ENCODE assay signal across 8 mouse cellular contexts in the genomic region with DNA sequence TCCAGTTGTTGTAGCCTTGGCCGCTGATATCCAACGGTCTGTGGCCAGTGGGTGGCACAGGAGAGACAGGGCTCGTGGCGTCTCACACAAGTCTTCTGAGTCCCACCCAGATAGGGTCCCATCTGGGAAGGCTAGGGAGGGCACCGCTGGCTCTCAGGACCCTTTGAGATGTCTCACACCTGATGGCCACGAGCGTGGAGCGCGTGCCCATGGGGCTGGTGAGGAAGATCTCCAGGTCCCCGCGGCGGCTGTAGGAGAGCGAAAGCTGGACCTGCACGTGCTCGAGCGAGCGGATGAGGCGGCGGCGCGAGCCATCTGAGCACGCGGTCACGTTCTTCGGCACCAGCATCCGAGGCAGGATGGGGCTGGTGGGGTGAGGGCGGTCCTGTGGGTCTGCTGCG. TPM values are rescaled to one million over a fixed set of nuclear protein-coding genes. Genes with fewer than 3 reads are reported as not detected.
A peak's percentile ranks its signal among the peaks of the same experiment; 100 is the strongest.
DNase-seq lines count a peak whose midpoint lies in the region; ATAC-seq and TF ChIP-seq lines count a peak whose summit lies in the region.

No protein-coding gene starts in this region.

- ATAC-seq in heart, embryonic 15.5 days (replicated peaks; ENCODE audit: insufficient number of reproducible peaks, insufficient read depth, low FRiP score, low read depth), result peak; percentile 3; the same call in 1 of the 2 replicates
- no peak for ATAC-seq in limb, embryonic 12.5 days (ENCODE audit: insufficient number of reproducible peaks, insufficient read depth, low FRiP score, low TSS enrichment, low read depth)

- no peak for TF ChIP-seq POLR2A in lung, adult 2 months (IDR thresholded peaks at IDR 0.05; ENCODE audit: borderline replicate concordance, extremely low read depth, low read depth, low read length)
- TF ChIP-seq POLR2A in myocyte (IDR thresholded peaks at IDR 0.05; ENCODE audit: insufficient read length, low read depth), result peak; percentile 22

- peaks cover 20% of the 10 kb centered on the region for H3K27me3 ChIP-seq in heart, embryonic 15.5 days
- H3K27me3 ChIP-seq in limb, embryonic 12.5 days, result peaks cover 20% of the 10 kb centered on the region
- no peaks in the 10 kb centered on the region for H3K27me3 ChIP-seq in myocyte (ENCODE audit: control insufficient read depth, insufficient read depth, insufficient read length)

- 0 out of 2 replicates have a peak, but pooled peaks have one; percentile 19 for TF ChIP-seq CTCF in lung, adult 2 months (IDR thresholded peaks at IDR 0.05; ENCODE audit: insufficient read depth, low read length)

- peak; percentile 48 for DNase-seq in lung, adult 2 months
- no peak for DNase-seq in lung, postnatal 25 days (ENCODE audit: low spot score)
- peak; percentile 40 for DNase-seq in brain, adult 2 months (ENCODE audit: low read depth, low spot score)
- no peak for DNase-seq in gastrocnemius, postnatal 10 days
- no peak for DNase-seq in right cerebral cortex, postnatal 14 days

- WGBS in lung, adult 2 months, result 1% methylated on average over 28 of the region's 28 CpGs
- WGBS in heart, embryonic 15.5 days, result 3% methylated on average over 28 of the region's 28 CpGs
- 5% methylated on average over 28 of the region's 28 CpGs for WGBS in limb, embryonic 12.5 days

- H3K4me3 ChIP-seq in lung, adult 2 months (replicated peaks; ENCODE audit: extremely low read depth, low read depth, low read length), result peak overlapping the region; percentile 66
- peak overlapping the region; percentile 64 for H3K4me3 ChIP-seq in heart, embryonic 15.5 days
- H3K4me3 ChIP-seq in limb, embryonic 12.5 days (replicated peaks), result peak overlapping the region; percentile 65
- peak overlapping the region; percentile 44 for H3K4me3 ChIP-seq in myocyte

- peak overlapping the region; percentile 98 for H3K4me2 ChIP-seq in heart, embryonic 15.5 days
- H3K4me2 ChIP-seq in limb, embryonic 12.5 days, result peak overlapping the region; percentile 97
- H3K4me2 ChIP-seq in myocyte (ENCODE audit: low read depth), result peak overlapping the region; percentile 74

- H3K9me3 ChIP-seq in heart, embryonic 15.5 days (replicated peaks), result no peaks in the 10 kb centered on the region
- no peaks in the 10 kb centered on the region for H3K9me3 ChIP-seq in limb, embryonic 12.5 days

- no peak overlapping the region for H3K27ac ChIP-seq in heart, embryonic 15.5 days
- H3K27ac ChIP-seq in limb, embryonic 12.5 days, result no peak overlapping the region

- peaks cover 10% of the 10 kb centered on the region for H3K79me2 ChIP-seq in myocyte (ENCODE audit: control insufficient read depth, insufficient read depth)

- peak overlapping the region; percentile 62 for H3K9ac ChIP-seq in heart, embryonic 15.5 days
- H3K9ac ChIP-seq in limb, embryonic 12.5 days (replicated peaks), result peak overlapping the region; percentile 69

- H3ac ChIP-seq in myocyte (ENCODE audit: control insufficient read depth, insufficient read length), result peak overlapping the region; percentile 4

- peaks cover 9% of the 10 kb centered on the region; the same call in 1 of the 2 replicates for H3K36me3 ChIP-seq in heart, embryonic 15.5 days
- peaks cover 14% of the 10 kb centered on the region; the same call in 1 of the 2 replicates for H3K36me3 ChIP-seq in limb, embryonic 12.5 days
- H3K36me3 ChIP-seq in myocyte (ENCODE audit: control insufficient read depth, insufficient read depth), result no peaks in the 10 kb centered on the region

- H3K4me1 ChIP-seq in lung, adult 2 months (ENCODE audit: control insufficient read depth, insufficient read depth, low read length), result peaks cover 10% of the 10 kb centered on the region
- H3K4me1 ChIP-seq in heart, embryonic 15.5 days (replicated peaks), result peaks cover 26% of the 10 kb centered on the region
- peaks cover 35% of the 10 kb centered on the region for H3K4me1 ChIP-seq in limb, embryonic 12.5 days (replicated peaks)

TF ChIP-seq in myocyte, 11 proteins besides CTCF, POLR2A, EP300 and RAD21:
- TF ChIP-seq TCF12 (IDR thresholded peaks at IDR 0.05; ENCODE audit: insufficient read depth, poor library complexity, severe bottlenecking), result no peak
- no peak for TF ChIP-seq MYOG (IDR thresholded peaks at IDR 0.05; ENCODE audit: control insufficient read depth in 1 of 3, insufficient read depth in 1 of 3, insufficient read length in 2 of 3, low read depth in 2 of 3)
- TF ChIP-seq TCF3 (IDR thresholded peaks at IDR 0.05; ENCODE audit: insufficient read length, low read depth), result no peak
- peak in 1 of 3 experiments; percentile 16 for TF ChIP-seq MYOD1 (IDR thresholded peaks at IDR 0.05; ENCODE audit: control insufficient read depth in 1 of 3, insufficient read length in 2 of 3, low read depth in 2 of 3)
- TF ChIP-seq SRF (IDR thresholded peaks at IDR 0.05; ENCODE audit: control insufficient read depth, insufficient read length, low read depth), result no peak
- no peak for TF ChIP-seq MAX (IDR thresholded peaks at IDR 0.05; ENCODE audit: low read depth)

RNA-seq across cellular contexts. Expression of a gene that starts 2.5 kb away (rescaled TPM):
- polyA plus RNA-seq in lung, adult 2 months (2012; rRNA removed), result 58.4 and 62.4 TPM in 2 replicates
- polyA plus RNA-seq in heart, embryonic 15.5 days (2015; fragmentation: Nextera tagmentation; extraction: Ambion mirVana), result 32.4 and 36.8 TPM in 2 replicates
- 48.1 and 50.5 TPM in 2 replicates for polyA plus RNA-seq in limb, embryonic 12.5 days (2016; fragmentation: Nextera tagmentation; extraction: Ambion mirVana)
- polyA plus RNA-seq in myocyte (2012; fragmentation: generic; extraction: Trizol), result 44.0 TPM
- total RNA-seq in gastrocnemius, postnatal 10 days (2021), result 10 to 100 TPM; 10.5 to 13.1 TPM

RNA-seq across cellular contexts. Expression of a gene that starts 6.5 kb away (rescaled TPM):
- polyA plus RNA-seq in lung, adult 2 months (2012; rRNA removed), result 9.8 and 10.4 TPM in 2 replicates
- polyA plus RNA-seq in heart, embryonic 15.5 days (2015; fragmentation: Nextera tagmentation; extraction: Ambion mirVana), result 1.3 and 1.5 TPM in 2 replicates
- polyA plus RNA-seq in limb, embryonic 12.5 days (2016; fragmentation: Nextera tagmentation; extraction: Ambion mirVana), result 6.3 and 6.6 TPM in 2 replicates
- 2.1 TPM for polyA plus RNA-seq in myocyte (2012; fragmentation: generic; extraction: Trizol)
- 1 to 10 TPM in 1 of 2 experiments, under 1 TPM in 1; 0.75 to 1.5 TPM for total RNA-seq in gastrocnemius, postnatal 10 days (2021)

RNA-seq across cellular contexts. Expression of a gene that starts 6.9 kb away (rescaled TPM):
- 23.7 and 26.8 TPM in 2 replicates for polyA plus RNA-seq in lung, adult 2 months (2012; rRNA removed)
- 1.6 and 3.4 TPM in 2 replicates for polyA plus RNA-seq in heart, embryonic 15.5 days (2015; fragmentation: Nextera tagmentation; extraction: Ambion mirVana)
- 4.1 and 4.6 TPM in 2 replicates for polyA plus RNA-seq in limb, embryonic 12.5 days (2016; fragmentation: Nextera tagmentation; extraction: Ambion mirVana)
- 25.7 TPM for polyA plus RNA-seq in myocyte (2012; fragmentation: generic; extraction: Trizol)
- 1 to 10 TPM; 2.1 to 2.4 TPM for total RNA-seq in gastrocnemius, postnatal 10 days (2021)

RNA-seq across cellular contexts. Expression of a gene that starts 25.4 kb away (rescaled TPM):
- 87.6 and 89.2 TPM in 2 replicates for polyA plus RNA-seq in lung, adult 2 months (2012; rRNA removed)
- 10.9 and 12.7 TPM in 2 replicates for polyA plus RNA-seq in heart, embryonic 15.5 days (2015; fragmentation: Nextera tagmentation; extraction: Ambion mirVana)
- polyA plus RNA-seq in limb, embryonic 12.5 days (2016; fragmentation: Nextera tagmentation; extraction: Ambion mirVana), result 0.70 and 0.88 TPM in 2 replicates
- 57.8 TPM for polyA plus RNA-seq in myocyte (2012; fragmentation: generic; extraction: Trizol)
- total RNA-seq in gastrocnemius, postnatal 10 days (2021), result 10 to 100 TPM; 15.2 to 20.4 TPM

RNA-seq across cellular contexts. Expression of a gene that starts 27.0 kb away (rescaled TPM):
- 3.8 and 4.1 TPM in 2 replicates for polyA plus RNA-seq in lung, adult 2 months (2012; rRNA removed)
- polyA plus RNA-seq in heart, embryonic 15.5 days (2015; fragmentation: Nextera tagmentation; extraction: Ambion mirVana), result 0.96 and 2.1 TPM in 2 replicates
- polyA plus RNA-seq in limb, embryonic 12.5 days (2016; fragmentation: Nextera tagmentation; extraction: Ambion mirVana), result 4.7 and 5.3 TPM in 2 replicates
- polyA plus RNA-seq in myocyte (2012; fragmentation: generic; extraction: Trizol), result 0.24 TPM
- under 1 TPM; 0.87 to 0.95 TPM for total RNA-seq in gastrocnemius, postnatal 10 days (2021)

Comparison
In these comparisons a context has a peak if more than half of its experiments do, and no peak if none do; other contexts are left out.
1. DNase-seq: peak in lung, adult 2 months (single experiment) and brain, adult 2 months (single experiment); none in lung, postnatal 25 days (single experiment), gastrocnemius, postnatal 10 days (single experiment) and right cerebral cortex, postnatal 14 days (single experiment).
2. Peak in every context shown above with its lines, with median percentiles within 50 percentile points of each other: H3K4me3 ChIP-seq and H3K4me2 ChIP-seq.